Mouse (Mus musculus) embryonic facial prominence, embryonic 12.5 days (tissue): ENCODE data around the gene Olfr1513. TPM values are rescaled to one million over a fixed set of nuclear protein-coding genes. Genes with fewer than 3 reads are reported as not detected.
"Not testable (repeated sequence)": the region's sequence is repeated elsewhere in the genome, so short reads cannot be mapped to it uniquely, and the experiment has no call there.

ENCODE experiments used
- ATAC-seq: fragments of 200-750 bp; cut with Nextera tagmentation; 2 replicates; pipeline ENCODE4 v1.8.0; 2017; ENCODE audit not compliant: insufficient number of reproducible peaks, insufficient read depth, low FRiP score, low TSS enrichment
- H3K27ac ChIP-seq: fragments of 300-500 bp; sonication (generic); 2 replicates; pipeline ENCODE4 v1.5.1; 2016; ENCODE audit warnings: mild to moderate bottlenecking
- H3K27me3 ChIP-seq: fragments of 300-500 bp; sonication (generic); 2 replicates; pipeline ENCODE4 v1.6.1; 2016; ENCODE audit warnings: mild to moderate bottlenecking, moderate library complexity
- H3K36me3 ChIP-seq: fragments of 300-500 bp; sonication (generic); 2 replicates; pipeline ENCODE4 v1.6.1; 2016; ENCODE audit warnings: mild to moderate bottlenecking
- H3K4me1 ChIP-seq: fragments of 300-500 bp; sonication (generic); 2 replicates; pipeline ENCODE4 v1.6.1; 2016
- H3K4me2 ChIP-seq: fragments of 300-500 bp; sonication (generic); replicated peaks from 2 replicates; pipeline ENCODE4 v1.6.1; 2016; ENCODE audit warnings: mild to moderate bottlenecking, moderate library complexity
- H3K4me3 ChIP-seq: fragments of 300-500 bp; sonication (generic); 2 replicates; pipeline ENCODE4 v1.5.1; 2016; ENCODE audit warnings: mild to moderate bottlenecking
- H3K9ac ChIP-seq: fragments of 300-500 bp; sonication (generic); 2 replicates; pipeline ENCODE4 v1.6.1; 2016; ENCODE audit warnings: mild to moderate bottlenecking, moderate library complexity
- H3K9me3 ChIP-seq: fragments of 300-500 bp; sonication (generic); 2 replicates; pipeline ENCODE4 v1.6.1; 2016; ENCODE audit warnings: mild to moderate bottlenecking, moderate library complexity
- WGBS: fragments of 180-500 bp; shearing (Covaris S2); methylation state at CpG from one replicate; pipeline ENCODE4 v1.1.7; 2016; 5-methylcytosine and 5-hydroxymethylcytosine counted together
- polyA plus RNA-seq: library from polyadenylated mRNA; unstranded; fragments of >200 nt; fragmentation: Nextera tagmentation; extraction: Ambion mirVana; gene quantifications from 2 replicates; pipeline ENCODE4 v1.2.1, GENCODE M21; 2016

Olfr1513 gene
- polyA plus RNA-seq, 1 experiment from 2014 or later, result not detected

DNA sequence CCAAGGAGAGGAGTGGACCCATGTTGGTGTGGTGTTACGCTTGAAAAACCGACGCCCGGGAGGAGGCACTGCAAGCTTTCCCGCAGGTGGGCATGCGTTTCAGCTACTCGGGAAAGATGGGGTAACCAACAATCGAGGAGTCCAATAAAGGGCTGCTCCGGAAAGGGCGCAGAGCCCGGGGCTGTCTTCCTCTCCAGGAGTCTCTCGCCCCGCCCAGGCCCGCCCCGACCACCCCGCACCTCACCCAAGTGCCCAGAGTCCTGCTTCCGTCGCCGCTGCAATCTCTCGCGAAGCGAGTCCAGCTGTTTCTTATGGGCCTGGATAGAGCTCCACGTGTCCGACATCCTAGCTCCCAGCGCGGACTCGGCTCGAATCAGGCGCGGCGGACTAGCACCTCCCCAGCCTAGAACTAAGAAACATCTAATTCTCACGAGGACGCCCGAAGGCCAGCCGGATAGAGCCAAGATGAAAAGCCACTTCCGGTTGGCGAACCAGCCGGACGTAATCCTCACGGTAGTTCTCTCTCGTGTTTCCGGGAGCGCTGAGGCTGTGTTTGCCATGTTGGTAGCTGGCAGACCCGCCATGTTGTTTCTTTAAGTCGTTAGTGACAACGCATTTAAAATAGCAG is 51.5 kb downstream of the Olfr1513 start, which contains the start of gene Mettl3:
Mettl3 (minus strand) TSS at position 485 of the 628 bp plus-strand sequence.
- under 1% methylated on average over 46 of the region's 46 CpGs for WGBS

DNA sequence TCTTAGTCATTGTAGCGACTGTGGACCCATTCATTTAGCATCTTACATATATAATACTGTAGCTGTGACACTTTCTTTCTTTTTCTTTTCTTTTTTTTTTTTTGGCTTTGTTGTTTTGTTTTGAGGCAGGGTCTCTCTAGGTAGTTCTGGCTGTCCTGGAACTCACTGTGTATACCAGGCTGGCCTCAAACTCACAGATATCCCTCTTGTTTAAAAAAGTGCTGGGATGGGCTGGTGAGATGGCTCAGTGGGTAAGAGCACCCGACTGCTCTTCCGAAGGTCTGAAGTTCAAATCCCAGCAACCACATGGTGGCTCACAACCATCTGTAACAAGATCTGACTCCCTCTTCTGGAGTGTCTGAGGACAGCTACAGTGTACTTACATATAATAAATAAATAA is 52.7 kb downstream of the Olfr1513 start:
- ATAC-seq, H3K9me3 ChIP-seq, H3K4me3 ChIP-seq, H3K27me3 ChIP-seq, H3K4me2 ChIP-seq, H3K27ac ChIP-seq, H3K4me1 ChIP-seq, H3K9ac ChIP-seq: not testable (repeated sequence)
- peaks cover 20% of the 10 kb centered on the region for H3K36me3 ChIP-seq
- 83% methylated on average over 3 of the region's 3 CpGs for WGBS

More for the DNA sequence above, 51.5 kb downstream of the Olfr1513 start, which contains the start of gene Mettl3:
- 0 out of 2 replicates have a peak, but pooled peaks cover 4% of the 10 kb centered on the region for H3K4me1 ChIP-seq
- peak within 1 kb of the TSS; percentile 65 for H3K9ac ChIP-seq
- peak; percentile 93 for ATAC-seq
- H3K4me3 ChIP-seq, result peak within 1 kb of the TSS; percentile 71
- peak within 1 kb of the TSS; percentile 71 for H3K4me2 ChIP-seq
- peak within 1 kb of the TSS; percentile 95 for H3K27ac ChIP-seq
- H3K27me3 ChIP-seq, result no peaks in the 10 kb centered on the region
- H3K36me3 ChIP-seq, result peaks cover 16% of the 10 kb centered on the region
- no peaks in the 10 kb centered on the region for H3K9me3 ChIP-seq

Other genes starting within 250 kb of the Olfr1513 start
- 72.3 and 75.9 TPM in 2 replicates for gene Rpgrip1, start 245.7 kb downstream of the Olfr1513 start, polyA plus RNA-seq
- 74.9 and 77.4 TPM in 2 replicates for gene Supt16, start 159.0 kb downstream of the Olfr1513 start, polyA plus RNA-seq
- gene Chd8, start 98.6 kb downstream of the Olfr1513 start, polyA plus RNA-seq, result 56.5 and 56.7 TPM in 2 replicates
- gene Tox4, start 77.3 kb downstream of the Olfr1513 start, polyA plus RNA-seq, result 47.4 and 50.2 TPM in 2 replicates
- 26.4 and 27.4 TPM in 2 replicates for gene Rab2b, start 76.9 kb downstream of the Olfr1513 start, polyA plus RNA-seq
- gene Mettl3, start 51.3 kb downstream of the Olfr1513 start, polyA plus RNA-seq, result 51.9 and 59.9 TPM in 2 replicates
- 41.4 and 42.1 TPM in 2 replicates for gene Sall2, start 27.6 kb downstream of the Olfr1513 start, polyA plus RNA-seq
- not detected in 2 replicates for gene Olfr1512, start 22.8 kb upstream of the Olfr1513 start, polyA plus RNA-seq
- 0.10 TPM in 1 of 2 replicates, not detected in the other for gene Olfr1511, start 41.0 kb upstream of the Olfr1513 start, polyA plus RNA-seq
- gene Olfr1510, start 58.0 kb upstream of the Olfr1513 start, polyA plus RNA-seq, result not detected in 2 replicates
- gene Olfr1509, start 86.6 kb upstream of the Olfr1513 start, polyA plus RNA-seq, result not detected in 2 replicates
- not detected in 2 replicates for gene Olfr1508, start 111.1 kb upstream of the Olfr1513 start, polyA plus RNA-seq
- gene Olfr1507, start 139.3 kb upstream of the Olfr1513 start, polyA plus RNA-seq, result not detected in 2 replicates